Mouse (Mus musculus): ENCODE data around the gene Tmem235. TPM values are rescaled to one million over a fixed set of nuclear protein-coding genes. Genes with fewer than 3 reads are reported as not detected.
"Not testable (repeated sequence)": the region's sequence is repeated elsewhere in the genome, so short reads cannot be mapped to it uniquely, and the experiment has no call there.

Tmem235 gene
- polyA plus RNA-seq (2014; fragmentation: Nextera tagmentation; extraction: Ambion mirVana), result not detected in 2 replicates

GRCm38 (mm10) chr11:117860601-117861000, at the start of gene Tmem235:
TSS of gene Tmem235 (plus strand) at chr11:117860752.
- H3K36me3 ChIP-seq (ENCODE audit: control insufficient read depth, insufficient read depth, low read length), result peaks cover 19% of the 10 kb centered on the region
- H3K4me2 ChIP-seq (ENCODE audit: low read depth, low read length, severe bottlenecking), result 0 out of 2 replicates have a peak within 1 kb of the TSS, but pooled peaks have one; percentile 8
- DNase-seq (ENCODE audit: low spot score), result no peak
- no peaks in the 10 kb centered on the region for H3K9me3 ChIP-seq (ENCODE audit: control insufficient read depth, low read length)
- H3K9ac ChIP-seq (ENCODE audit: low read length), result 0 out of 2 replicates have a peak within 1 kb of the TSS, but pooled peaks have one; percentile 8
- no peak within 1 kb of the TSS for H3K27ac ChIP-seq (ENCODE audit: low read depth, low read length)
- WGBS, result 3% methylated on average over 23 of the region's 23 CpGs
- no peak within 1 kb of the TSS for H3K4me3 ChIP-seq (ENCODE audit: low read depth, low read length)
- H3K4me1 ChIP-seq (replicated peaks; ENCODE audit: control insufficient read depth, insufficient read depth, low read length), result peaks cover 11% of the 10 kb centered on the region; the same call in 1 of the 2 replicates
- peaks cover 24% of the 10 kb centered on the region for H3K27me3 ChIP-seq (ENCODE audit: control insufficient read depth, insufficient read depth, low read length)
- ATAC-seq (replicated peaks; ENCODE audit: low FRiP score), result no peak

DNA sequence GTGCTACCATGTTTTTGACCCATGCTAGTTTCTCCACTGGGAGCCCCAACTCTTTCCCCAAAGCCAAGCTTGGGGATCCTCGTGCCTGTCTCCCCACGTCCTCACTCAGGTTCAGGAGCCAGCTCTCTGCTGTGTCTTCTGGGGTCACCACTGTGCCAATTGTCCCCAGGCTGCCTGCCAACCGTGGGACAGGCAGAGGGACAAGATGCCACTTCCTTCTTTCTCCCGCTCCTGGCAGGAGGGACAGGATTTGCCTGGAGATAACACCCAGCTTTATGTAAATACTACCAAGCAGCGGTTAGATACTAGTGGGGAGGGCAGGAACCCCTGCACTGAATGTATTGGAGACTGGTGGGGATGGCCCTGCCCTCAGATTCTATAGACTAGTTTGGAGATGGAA, 46.7 kb upstream of the Tmem235 start:
- Histone ChIP-seq H3K9ac (ENCODE audit: low read length) (no peak overlapping the region), H3K27me3 (ENCODE audit: control insufficient read depth, insufficient read depth, low read length) (no peaks in the 10 kb centered on the region), H3K36me3 (ENCODE audit: control insufficient read depth, insufficient read depth, low read length) (peaks cover 2% of the 10 kb centered on the region; the same call in 1 of the 2 replicates), H3K9me3 (ENCODE audit: control insufficient read depth, low read length) (no peaks in the 10 kb centered on the region), H3K27ac (ENCODE audit: low read depth, low read length) (no peak overlapping the region), H3K4me3 (ENCODE audit: low read depth, low read length) (no peak overlapping the region), H3K4me1 (replicated peaks; ENCODE audit: control insufficient read depth, insufficient read depth, low read length) (peaks cover 14% of the 10 kb centered on the region), H3K4me2 (ENCODE audit: low read depth, low read length, severe bottlenecking) (no peak overlapping the region)
- no peak for ATAC-seq (replicated peaks; ENCODE audit: low FRiP score)
- no peak for DNase-seq (ENCODE audit: low spot score)
- 85% methylated on average over 5 of the region's 5 CpGs for WGBS

- H3K27me3 ChIP-seq (ENCODE audit: control insufficient read depth, insufficient read depth, low read length), result no peaks in the 10 kb centered on the region
- ATAC-seq (replicated peaks; ENCODE audit: low FRiP score), result no peak
- no peak overlapping the region for H3K9ac ChIP-seq (ENCODE audit: low read length)
- peaks cover 2% of the 10 kb centered on the region; the same call in 1 of the 2 replicates for H3K36me3 ChIP-seq (ENCODE audit: control insufficient read depth, insufficient read depth, low read length)
- WGBS, result 92% methylated on average over 6 of the region's 6 CpGs
- no peak overlapping the region for H3K4me2 ChIP-seq (ENCODE audit: low read depth, low read length, severe bottlenecking)
- DNase-seq (ENCODE audit: low spot score), result no peak
- no peak overlapping the region for H3K27ac ChIP-seq (ENCODE audit: low read depth, low read length)
- H3K9me3 ChIP-seq (ENCODE audit: control insufficient read depth, low read length), result no peaks in the 10 kb centered on the region
- H3K4me1 ChIP-seq (replicated peaks; ENCODE audit: control insufficient read depth, insufficient read depth, low read length), result peaks cover 12% of the 10 kb centered on the region
- no peak overlapping the region for H3K4me3 ChIP-seq (ENCODE audit: low read depth, low read length)
Measured at GRCm38 (mm10) chr11:117814704-117815366, 45.7 kb upstream of the Tmem235 start.

- not testable (repeated sequence) for H3K27ac ChIP-seq (ENCODE audit: low read depth, low read length); DNase-seq (ENCODE audit: low spot score); H3K9me3 ChIP-seq (ENCODE audit: control insufficient read depth, low read length); ATAC-seq (replicated peaks; ENCODE audit: low FRiP score); H3K4me3 ChIP-seq (ENCODE audit: low read depth, low read length); H3K9ac ChIP-seq (ENCODE audit: low read length); H3K4me2 ChIP-seq (ENCODE audit: low read depth, low read length, severe bottlenecking); H3K27me3 ChIP-seq (ENCODE audit: control insufficient read depth, insufficient read depth, low read length); H3K4me1 ChIP-seq (replicated peaks; ENCODE audit: control insufficient read depth, insufficient read depth, low read length); H3K36me3 ChIP-seq (ENCODE audit: control insufficient read depth, insufficient read depth, low read length)
- 87% methylated on average over 9 of the region's 9 CpGs for WGBS
Measured at GRCm38 (mm10) chr11:117815850-117816249, 44.7 kb upstream of the Tmem235 start.

DNA sequence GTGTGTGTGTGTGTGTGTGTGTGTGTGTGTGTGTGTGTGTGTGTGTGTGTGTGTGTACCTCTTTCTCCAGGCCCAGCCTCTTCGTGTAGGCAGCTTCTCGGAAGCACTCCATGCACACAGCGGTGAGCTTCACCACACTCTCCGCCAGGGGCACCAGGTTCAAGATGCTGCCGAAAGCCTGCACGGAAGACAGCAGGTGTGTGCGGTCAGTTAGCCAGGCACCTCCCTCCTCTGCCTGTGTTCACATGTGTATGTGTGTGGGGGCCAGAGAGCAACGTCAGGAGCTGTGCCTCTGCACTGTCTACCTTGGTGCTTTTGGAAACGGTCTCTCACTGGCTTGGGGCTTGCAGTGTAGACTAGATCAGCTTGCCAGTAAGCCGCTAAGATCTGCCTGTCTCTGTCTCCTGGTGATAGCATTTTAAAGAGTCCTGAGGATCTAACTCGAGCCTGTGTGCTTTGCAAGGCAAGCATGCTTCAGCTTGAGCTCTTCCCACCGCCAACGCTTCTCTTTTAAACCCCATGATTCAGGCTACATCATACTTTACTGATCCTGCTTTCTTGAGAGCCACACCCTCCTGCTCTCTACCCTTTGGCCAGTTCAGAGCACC, 44.1 kb upstream of the Tmem235 start:
- H3K4me3 ChIP-seq (ENCODE audit: low read depth, low read length), result no peak overlapping the region

DNA sequence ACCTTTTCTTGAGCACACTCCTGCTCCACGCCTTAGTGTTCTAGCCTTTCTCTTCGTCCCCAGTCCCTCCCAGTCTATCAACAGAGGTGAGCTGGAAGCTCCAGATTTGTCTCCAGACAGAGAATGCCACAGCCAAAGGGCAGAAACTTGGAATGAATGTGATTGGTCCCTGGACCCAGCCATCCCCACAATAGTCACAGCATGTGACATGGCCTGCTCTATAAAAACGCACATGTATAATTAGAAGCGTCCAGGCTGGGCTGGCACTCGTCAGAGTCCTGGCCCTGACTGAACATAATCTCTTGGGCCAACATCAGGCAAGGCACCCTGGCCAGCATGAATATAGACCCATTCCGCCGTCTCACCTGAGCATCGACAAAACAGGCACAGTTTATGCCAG, 41.5 kb upstream of the Tmem235 start:
- WGBS, result 72% methylated on average over 8 of the region's 8 CpGs
- Histone ChIP-seq H3K36me3 (ENCODE audit: control insufficient read depth, insufficient read depth, low read length) (peaks cover 9% of the 10 kb centered on the region; the same call in 1 of the 2 replicates), H3K9me3 (ENCODE audit: control insufficient read depth, low read length) (no peaks in the 10 kb centered on the region)

More for the DNA sequence above, 44.1 kb upstream of the Tmem235 start:
- H3K9ac ChIP-seq (ENCODE audit: low read length), result no peak overlapping the region
- peaks cover 7% of the 10 kb centered on the region; the same call in 1 of the 2 replicates for H3K36me3 ChIP-seq (ENCODE audit: control insufficient read depth, insufficient read depth, low read length)
- no peak overlapping the region for H3K4me2 ChIP-seq (ENCODE audit: low read depth, low read length, severe bottlenecking)
- DNase-seq (ENCODE audit: low spot score) (no peak), ATAC-seq (replicated peaks; ENCODE audit: low FRiP score) (no peak)
- 92% methylated on average over 13 of the region's 13 CpGs for whole genome bisulfite sequencing
- H3K4me1 ChIP-seq (replicated peaks; ENCODE audit: control insufficient read depth, insufficient read depth, low read length), result no peaks in the 10 kb centered on the region
- no peaks in the 10 kb centered on the region for H3K9me3 ChIP-seq (ENCODE audit: control insufficient read depth, low read length)
- H3K27me3 ChIP-seq (ENCODE audit: control insufficient read depth, insufficient read depth, low read length), result no peaks in the 10 kb centered on the region
- H3K27ac ChIP-seq (ENCODE audit: low read depth, low read length), result no peak overlapping the region

DNA sequence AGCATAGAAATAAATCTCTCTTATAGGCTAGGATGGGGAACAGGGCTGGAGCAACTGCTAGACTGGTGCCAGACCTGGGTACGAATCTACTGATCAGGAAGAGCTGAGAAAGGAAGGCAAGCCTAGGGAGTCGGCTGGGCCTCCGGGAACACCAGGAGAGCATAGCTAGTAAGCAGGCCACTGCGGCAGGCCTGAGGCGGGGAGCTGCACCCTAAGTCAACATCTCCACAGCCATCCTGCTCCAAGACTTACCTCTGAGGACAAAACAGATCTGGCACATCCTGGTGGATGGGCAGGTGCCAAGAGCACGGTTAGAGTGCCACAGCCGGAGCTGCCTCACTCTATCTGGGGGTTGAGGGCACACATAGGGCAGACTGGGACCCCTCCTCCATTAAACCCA, 40.4 kb upstream of the Tmem235 start:
- Histone ChIP-seq H3K27me3 (ENCODE audit: control insufficient read depth, insufficient read depth, low read length) (no peaks in the 10 kb centered on the region), H3K9ac (ENCODE audit: low read length) (no peak overlapping the region), H3K4me3 (ENCODE audit: low read depth, low read length) (no peak overlapping the region), H3K27ac (ENCODE audit: low read depth, low read length) (no peak overlapping the region), H3K4me1 (replicated peaks; ENCODE audit: control insufficient read depth, insufficient read depth, low read length) (peaks cover 6% of the 10 kb centered on the region; the same call in 1 of the 2 replicates), H3K36me3 (ENCODE audit: control insufficient read depth, insufficient read depth, low read length) (peaks cover 7% of the 10 kb centered on the region; the same call in 1 of the 2 replicates), H3K9me3 (ENCODE audit: control insufficient read depth, low read length) (no peaks in the 10 kb centered on the region), H3K4me2 (ENCODE audit: low read depth, low read length, severe bottlenecking) (no peak overlapping the region)
- ATAC-seq (replicated peaks; ENCODE audit: low FRiP score) (no peak), DNase-seq (ENCODE audit: low spot score) (no peak)
- 97% methylated on average over 7 of the region's 7 CpGs for WGBS

More for the DNA sequence above, 41.5 kb upstream of the Tmem235 start:
- Histone ChIP-seq H3K27ac (ENCODE audit: low read depth, low read length) (no peak overlapping the region), H3K27me3 (ENCODE audit: control insufficient read depth, insufficient read depth, low read length) (no peaks in the 10 kb centered on the region), H3K4me2 (ENCODE audit: low read depth, low read length, severe bottlenecking) (no peak overlapping the region), H3K4me1 (replicated peaks; ENCODE audit: control insufficient read depth, insufficient read depth, low read length) (peaks cover 3% of the 10 kb centered on the region; the same call in 1 of the 2 replicates), H3K4me3 (ENCODE audit: low read depth, low read length) (no peak overlapping the region), H3K9ac (ENCODE audit: low read length) (no peak overlapping the region)
- ATAC-seq (replicated peaks; ENCODE audit: low FRiP score), result no peak
- DNase-seq (ENCODE audit: low spot score), result no peak

DNA sequence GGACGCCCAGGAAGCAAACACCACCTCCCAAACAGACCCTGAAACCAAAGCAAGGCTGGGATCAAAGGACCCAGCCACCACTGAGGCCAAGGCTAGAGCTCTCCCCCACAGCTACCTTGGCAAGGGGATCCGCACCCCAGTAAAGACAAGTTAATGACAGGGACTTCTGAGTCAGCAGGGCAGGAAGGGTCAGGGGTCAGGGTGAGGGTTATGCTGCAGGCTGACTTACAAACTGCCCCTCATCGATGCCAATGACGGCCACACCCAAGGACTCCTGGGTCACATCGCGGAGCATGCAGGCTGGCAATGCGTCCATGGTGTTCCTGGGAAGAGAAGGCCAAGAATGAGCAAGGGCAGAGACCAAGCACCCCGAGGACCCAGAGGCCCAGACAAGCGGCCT, 38.7 kb upstream of the Tmem235 start:
- Histone ChIP-seq H3K4me1 (replicated peaks; ENCODE audit: control insufficient read depth, insufficient read depth, low read length) (peaks cover 8% of the 10 kb centered on the region), H3K36me3 (ENCODE audit: control insufficient read depth, insufficient read depth, low read length) (peaks cover 7% of the 10 kb centered on the region; the same call in 1 of the 2 replicates), H3K27ac (ENCODE audit: low read depth, low read length) (no peak overlapping the region), H3K27me3 (ENCODE audit: control insufficient read depth, insufficient read depth, low read length) (no peaks in the 10 kb centered on the region), H3K9me3 (ENCODE audit: control insufficient read depth, low read length) (no peaks in the 10 kb centered on the region), H3K4me2 (ENCODE audit: low read depth, low read length, severe bottlenecking) (no peak overlapping the region), H3K9ac (ENCODE audit: low read length) (no peak overlapping the region), H3K4me3 (ENCODE audit: low read depth, low read length) (no peak overlapping the region)
- WGBS, result 91% methylated on average over 9 of the region's 9 CpGs
- DNase-seq (ENCODE audit: low spot score), result no peak
- ATAC-seq (replicated peaks; ENCODE audit: low FRiP score), result no peak
